Mouse (Mus musculus): Measurements from ENCODE around the gene Tacc3. TPM values are rescaled to one million over a fixed set of nuclear protein-coding genes. Genes with fewer than 3 reads are reported as not detected.

Tacc3 gene
- polyA plus RNA-seq, 3 experiments from 2014 or later: 19.1 to 147 (median 22.1) TPM

- ATAC-seq: no peak
These were observed 37.2 kb downstream of the Tacc3 start for GRCm38 (mm10) chr5:33694848-33695717.

GRCm38 (mm10) chr5:33695718-33696121 is 37.8 kb downstream of the Tacc3 start:
- ATAC-seq: no peak

- ATAC-seq: no peak
These were observed 38.5 kb downstream of the Tacc3 start for GRCm38 (mm10) chr5:33696430-33696829.

- ATAC-seq: no peak
These were observed 39.6 kb downstream of the Tacc3 start for GRCm38 (mm10) chr5:33697534-33697933.

DNA sequence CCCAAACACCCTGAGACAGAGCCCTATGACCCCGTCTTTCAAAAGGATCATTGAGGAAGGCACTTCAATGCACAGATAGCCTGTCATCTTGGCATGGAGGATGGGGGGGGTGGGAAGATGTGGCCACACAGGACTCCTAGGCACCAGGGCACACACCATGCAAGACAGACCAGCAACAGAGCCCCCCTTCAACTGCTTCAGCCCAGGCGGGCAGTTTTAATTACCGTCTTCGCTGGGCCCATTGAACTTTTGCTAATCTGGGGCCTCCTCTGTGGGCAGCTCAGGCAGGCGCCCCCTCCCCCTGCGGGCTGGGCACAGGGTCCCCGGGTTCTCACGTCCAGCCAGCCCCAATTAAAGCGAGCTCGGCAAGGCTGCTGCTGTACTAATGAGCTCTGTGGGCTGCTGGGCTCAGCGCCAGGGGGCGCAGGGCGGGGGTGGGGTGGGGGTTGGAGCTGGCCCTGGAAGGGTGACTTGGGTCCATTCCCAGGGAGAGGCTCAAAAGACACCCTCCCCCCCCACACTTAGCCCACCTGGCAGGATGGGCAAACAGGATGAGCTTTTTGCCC is 40.1 kb downstream of the Tacc3 start:
- no peak for ATAC-seq

DNA sequence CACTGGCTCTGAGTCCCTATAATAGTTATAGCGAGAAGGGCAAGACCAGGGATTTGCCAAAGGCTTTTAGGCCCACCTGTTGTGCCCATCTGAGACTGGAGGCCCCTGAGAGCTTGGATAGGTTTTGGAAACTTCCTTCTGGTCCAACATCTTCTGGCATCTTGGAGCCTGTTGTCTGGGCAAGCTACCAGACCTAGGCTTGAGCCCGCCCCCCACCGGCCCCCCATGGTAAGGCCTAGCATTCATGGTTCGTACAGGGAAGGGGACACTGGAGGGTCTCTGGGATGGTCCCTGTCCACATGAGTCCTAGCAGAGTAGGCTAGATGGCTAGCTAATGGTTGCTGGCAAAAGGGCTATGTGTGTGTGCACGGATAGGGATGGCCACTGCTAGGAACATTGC is 40.7 kb downstream of the Tacc3 start:
- ATAC-seq: no peak

DNA sequence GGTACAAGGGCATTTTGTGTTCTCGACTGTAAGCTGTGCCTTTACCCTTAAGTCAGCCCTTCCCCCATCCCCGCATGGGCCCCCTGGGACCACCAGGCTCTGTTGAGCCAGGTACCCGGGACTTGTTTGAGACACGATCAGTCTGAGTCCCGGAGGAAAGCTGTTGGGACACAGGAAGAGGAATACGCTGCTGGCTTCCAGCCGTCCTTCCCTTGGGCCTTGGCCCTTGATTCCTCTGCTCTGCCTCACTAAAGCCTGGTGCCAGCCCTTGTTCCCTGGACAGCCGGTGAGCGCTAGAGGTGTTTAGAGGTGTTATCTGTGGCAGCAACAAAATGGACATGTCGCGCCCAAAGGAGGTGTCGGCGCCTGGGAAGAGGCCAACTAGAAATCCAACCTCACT is 42.1 kb downstream of the Tacc3 start:
- ATAC-seq: no peak

GRCm38 (mm10) chr5:33701832-33702231 is 43.9 kb downstream of the Tacc3 start:
- no peak for ATAC-seq

DNA sequence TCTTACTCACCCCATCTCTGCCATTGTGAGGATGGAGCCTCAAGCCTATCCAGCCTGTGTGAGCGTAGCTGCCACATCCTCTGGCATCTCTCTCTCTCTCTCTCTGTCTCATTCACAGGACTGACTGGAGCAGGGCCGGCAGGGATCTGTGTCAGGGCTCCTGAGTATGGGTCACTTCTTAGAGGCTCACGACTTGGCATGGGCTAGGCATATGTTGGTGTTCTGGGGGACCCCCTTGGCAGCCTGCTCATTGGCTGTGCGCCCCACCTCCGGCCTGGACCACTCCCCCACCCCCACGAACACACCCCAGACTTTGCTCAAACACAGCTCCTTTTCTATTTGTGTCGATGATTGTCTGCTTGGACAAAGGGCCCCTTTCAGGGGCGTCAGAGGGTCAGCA is 46.1 kb downstream of the Tacc3 start:
- no peak for ATAC-seq

DNA sequence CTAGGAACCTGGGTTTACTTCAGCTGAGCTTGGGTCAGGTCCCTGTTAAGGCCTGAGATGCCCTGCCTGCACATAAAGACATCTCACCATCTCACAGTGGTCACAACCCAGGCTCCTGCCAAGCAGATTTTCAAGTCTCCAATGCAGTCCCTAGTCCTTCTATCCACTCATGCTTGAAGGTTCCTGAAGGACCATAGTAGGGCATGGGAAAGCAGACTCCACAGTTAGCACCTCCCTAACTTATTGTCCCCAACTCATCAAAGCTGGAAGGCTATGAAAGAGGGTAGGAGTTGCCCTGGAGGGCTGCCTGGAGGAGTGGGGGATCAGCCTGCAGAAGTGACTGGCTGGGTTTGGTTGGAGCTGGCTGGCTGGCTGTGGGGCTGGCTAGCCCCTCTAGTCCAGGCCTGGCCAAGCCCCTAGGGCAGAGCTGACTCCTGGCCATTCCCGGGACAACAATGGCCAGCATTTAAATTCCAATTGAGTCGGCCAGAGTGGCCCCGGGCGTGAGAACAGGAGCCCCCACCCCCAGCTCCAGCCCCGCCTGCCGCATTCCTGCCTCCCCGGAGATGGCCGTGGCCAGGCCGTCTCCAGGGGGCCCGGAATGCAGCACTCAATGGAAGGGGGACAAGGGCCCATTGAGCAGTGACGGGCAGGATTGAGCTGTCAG is 47.1 kb downstream of the Tacc3 start:
- ATAC-seq: no peak

DNA sequence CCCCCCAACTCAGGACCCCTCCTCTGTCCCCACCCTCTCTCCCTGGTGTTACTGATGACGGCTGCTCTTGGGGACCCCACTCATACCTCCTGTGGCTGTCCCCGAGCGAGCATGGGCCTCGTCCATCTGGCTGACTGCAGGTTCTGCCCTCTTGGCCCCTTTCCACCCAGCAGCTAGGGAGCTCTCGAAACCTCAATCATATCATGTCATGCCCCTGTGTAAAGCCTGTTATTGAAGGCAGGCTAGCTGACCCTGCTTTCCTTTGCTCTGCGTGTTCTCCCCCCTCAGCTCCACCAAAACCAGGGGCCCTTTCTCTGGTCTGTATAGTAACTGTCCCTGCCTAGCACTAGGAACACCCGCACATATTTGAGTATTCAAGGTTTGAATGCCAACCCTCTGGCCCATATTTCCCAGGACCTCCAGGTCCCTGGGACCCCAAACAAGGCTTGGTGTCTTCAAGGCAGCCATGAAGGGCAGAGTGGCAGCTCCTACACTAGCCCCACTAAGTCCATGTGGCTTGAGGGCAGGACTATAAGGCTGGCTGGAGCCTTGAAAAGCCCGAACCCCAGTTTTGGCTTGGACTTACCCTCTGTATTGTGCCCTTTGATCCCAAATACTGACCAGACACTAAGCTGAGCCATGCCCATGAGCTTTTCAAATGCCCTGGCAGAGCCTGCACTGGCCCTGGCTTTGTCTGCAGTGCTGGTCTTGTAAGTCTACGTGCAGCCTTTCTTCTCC is 47.9 kb downstream of the Tacc3 start:
- no peak for ATAC-seq

DNA sequence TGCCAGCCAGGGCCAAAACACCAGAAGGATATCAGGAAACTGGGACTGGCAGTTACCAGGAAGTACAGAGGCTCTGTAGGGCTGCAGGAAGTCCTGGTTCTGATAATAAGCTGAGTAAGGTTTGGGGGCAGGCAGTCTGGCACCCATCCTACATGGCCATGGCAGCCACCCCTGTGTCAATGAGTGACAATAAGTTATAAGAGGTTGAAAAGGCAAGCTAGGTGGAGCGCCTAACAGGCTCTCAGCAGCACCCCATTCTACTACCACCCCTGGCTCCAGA is 48.4 kb downstream of the Tacc3 start:
- no peak for ATAC-seq

GRCm38 (mm10) chr5:33707163-33707562 is 49.2 kb downstream of the Tacc3 start:
- ATAC-seq: no peak

GRCm38 (mm10) chr5:33709037-33709436 is 51.1 kb downstream of the Tacc3 start:
- no peak for ATAC-seq

- ATAC-seq: no peak
These were observed 54.6 kb downstream of the Tacc3 start for GRCm38 (mm10) chr5:33712550-33712949.

GRCm38 (mm10) chr5:33715182-33715581 is 57.3 kb downstream of the Tacc3 start:
- no peak for ATAC-seq

- no peak for ATAC-seq
These were observed 58.5 kb downstream of the Tacc3 start for GRCm38 (mm10) chr5:33716467-33716866.

DNA sequence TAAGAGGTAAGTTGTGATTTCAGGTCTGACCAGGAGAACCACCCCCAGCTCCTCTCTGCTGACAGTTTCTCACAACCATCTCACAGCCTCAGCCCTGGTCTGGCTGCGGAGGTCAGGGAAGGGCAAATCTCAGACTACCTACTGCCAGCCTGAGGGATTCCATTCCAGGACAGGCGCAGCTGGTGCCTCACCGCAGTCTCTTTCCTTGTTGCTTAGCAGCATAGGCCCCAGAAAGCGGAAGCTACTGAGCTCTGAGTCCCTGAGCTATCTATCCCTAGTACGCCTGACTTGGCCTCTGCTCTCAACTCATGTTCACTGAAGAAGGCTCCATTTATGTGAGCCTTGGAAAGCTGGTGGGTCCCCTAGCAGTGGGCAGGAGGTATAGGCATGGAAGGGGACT is 60.5 kb downstream of the Tacc3 start:
- ATAC-seq: no peak

DNA sequence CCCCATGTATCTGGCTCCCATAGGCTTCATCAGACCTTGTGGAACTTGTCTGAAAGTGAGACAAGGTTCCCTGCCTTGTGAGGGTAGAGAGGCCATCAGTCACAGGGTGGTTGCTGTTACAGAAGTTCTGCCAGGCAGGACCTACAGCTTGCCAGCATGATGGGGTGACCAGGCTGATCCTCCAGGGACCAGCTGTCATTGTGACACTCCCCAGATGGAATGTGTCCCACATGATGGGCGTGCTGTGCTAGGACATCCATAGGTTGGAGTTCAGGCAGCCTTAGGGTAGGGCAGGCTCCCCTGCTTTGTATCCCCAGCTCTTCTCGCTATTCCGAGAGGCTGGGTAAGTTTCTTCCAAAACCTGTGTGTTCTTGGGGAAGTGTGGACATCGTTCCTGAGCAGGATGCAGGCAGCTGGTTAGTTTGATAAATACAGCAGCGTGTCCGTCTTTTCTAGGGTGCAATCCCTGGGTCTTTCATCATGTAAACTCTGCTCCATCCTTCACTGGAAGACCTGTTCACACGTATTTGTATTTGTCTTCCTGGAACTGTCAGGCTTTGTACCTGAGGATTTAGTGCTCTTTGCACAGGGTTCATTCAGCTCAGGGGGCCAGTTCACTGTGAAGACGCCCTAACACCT is 63.0 kb downstream of the Tacc3 start:
- ATAC-seq: no peak

DNA sequence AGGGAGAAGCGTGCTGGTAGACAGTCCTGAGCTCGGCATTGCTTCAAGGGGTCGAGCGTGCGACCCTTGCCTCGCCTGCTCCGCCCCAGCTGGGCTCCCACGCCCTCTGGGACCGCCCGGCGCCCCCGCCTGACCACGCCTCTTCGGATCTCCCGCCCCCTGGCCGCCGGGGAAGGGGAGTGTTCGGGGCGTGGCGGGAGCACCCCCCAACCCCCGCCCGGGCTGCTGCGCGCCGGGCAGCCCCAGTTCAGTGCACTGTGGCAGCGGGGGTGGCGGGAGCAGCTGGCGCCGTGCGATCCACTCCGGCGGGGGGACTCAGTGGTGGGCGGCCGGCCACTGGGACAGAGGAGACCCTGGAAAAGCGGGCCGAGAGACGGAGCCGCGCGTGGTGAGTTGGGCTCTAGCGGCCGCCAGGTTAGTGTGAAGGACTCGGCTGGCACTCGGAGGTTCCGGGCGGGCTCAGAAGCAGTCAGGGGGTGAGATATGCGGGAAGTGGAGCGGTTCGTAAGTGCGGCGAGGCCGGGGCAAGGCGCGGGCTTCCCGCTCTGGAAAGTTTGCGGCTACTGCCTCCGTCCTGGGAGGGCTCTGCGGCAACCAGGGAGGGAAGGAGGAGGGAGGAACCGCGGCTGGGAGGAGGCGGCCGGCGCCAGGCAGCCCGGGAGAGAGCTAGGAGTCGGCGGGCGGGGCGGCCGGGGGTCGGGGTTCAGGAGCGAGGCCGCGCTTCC is 63.8 kb downstream of the Tacc3 start, which contains the start of gene Fgfr3:
TSS of gene Fgfr3 (plus strand) at position 134 of the 725 bp plus-strand sequence.
- ATAC-seq: peak; percentile 58

- ATAC-seq: no peak
These were observed 64.5 kb downstream of the Tacc3 start for GRCm38 (mm10) chr5:33722266-33723018.

All from inflammation-experienced regulatory T-cells, adult 6 months (primary cell).